Mouse (Mus musculus): ENCODE results near the gene Mttp. TPM values are rescaled to one million over a fixed set of nuclear protein-coding genes. Genes with fewer than 3 reads are reported as not detected.

Mttp gene
- polyA plus RNA-seq, 1 experiment: 4.9 TPM

GRCm38 (mm10) chr3:138064732-138065645, 79.8 kb downstream of the Mttp start, which contains the start of gene 1110002E22Rik:
TSS of gene 1110002E22Rik (plus strand) at chr3:138065052.
- TF ChIP-seq CTCF (IDR thresholded peaks at IDR 0.05; ENCODE audit: borderline replicate concordance, extremely low read depth, insufficient read depth, insufficient read length) (no peak), POLR2A (IDR thresholded peaks at IDR 0.05; ENCODE audit: borderline replicate concordance, extremely low read depth, insufficient read depth, insufficient read length, poor library complexity, severe bottlenecking) (no peak)
- peak; percentile 56 for DNase-seq (ENCODE audit: low read depth)

DNA sequence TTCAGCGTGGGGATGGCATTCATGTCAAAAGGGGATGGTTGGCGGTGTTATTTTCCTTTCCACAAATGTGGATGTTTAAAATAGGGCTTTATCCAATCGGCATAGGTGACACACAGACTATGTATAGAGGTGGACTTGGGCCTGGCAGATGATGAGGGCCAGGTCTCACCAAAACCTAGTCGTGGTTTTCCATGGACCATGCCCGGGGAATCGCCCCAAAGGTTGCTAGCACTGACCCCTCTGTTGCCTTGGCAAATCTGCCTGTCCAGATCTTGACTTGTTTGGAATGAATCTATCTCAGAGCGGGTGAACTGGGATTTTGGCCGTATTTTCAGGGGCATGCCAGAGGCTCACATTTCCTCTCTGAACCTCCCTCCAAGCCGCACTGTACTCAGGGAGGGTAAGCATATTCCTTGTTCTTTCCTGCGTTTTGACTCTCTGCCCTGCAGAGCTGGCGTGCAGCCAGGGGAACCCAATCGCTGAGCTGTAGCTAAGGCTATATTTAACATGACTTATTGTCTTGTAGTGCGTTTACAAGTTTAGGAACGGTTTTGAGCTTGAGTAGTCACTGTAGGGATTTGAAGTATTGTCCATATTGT, 80.9 kb downstream of the Mttp start:
- peak; percentile 69 for DNase-seq (ENCODE audit: low read depth)
- TF ChIP-seq CTCF (IDR thresholded peaks at IDR 0.05; ENCODE audit: borderline replicate concordance, extremely low read depth, insufficient read depth, insufficient read length) (no peak), POLR2A (IDR thresholded peaks at IDR 0.05; ENCODE audit: borderline replicate concordance, extremely low read depth, insufficient read depth, insufficient read length, poor library complexity, severe bottlenecking) (no peak)

DNA sequence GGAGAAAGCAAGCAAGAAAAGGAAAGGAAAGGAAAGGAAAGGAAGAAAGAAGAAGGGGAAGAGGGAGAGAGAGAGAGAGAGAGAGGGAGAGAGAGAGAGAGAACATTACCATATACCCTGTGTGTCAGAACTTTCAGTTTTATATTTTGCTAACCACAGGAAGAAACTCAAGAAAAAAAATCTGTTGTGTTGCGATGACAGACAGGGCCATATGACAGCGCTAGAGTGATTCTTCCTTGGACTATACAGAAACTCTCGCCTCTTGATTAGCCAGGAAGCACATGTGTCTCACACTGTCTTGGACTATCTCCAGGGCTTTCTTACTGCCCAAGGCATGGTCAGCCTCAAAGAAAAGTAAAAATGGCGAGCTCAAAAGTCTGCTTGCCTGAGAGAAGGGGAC, 82.1 kb downstream of the Mttp start:
- TF ChIP-seq POLR2A (IDR thresholded peaks at IDR 0.05; ENCODE audit: borderline replicate concordance, extremely low read depth, insufficient read depth, insufficient read length, poor library complexity, severe bottlenecking) (no peak), CTCF (IDR thresholded peaks at IDR 0.05; ENCODE audit: borderline replicate concordance, extremely low read depth, insufficient read depth, insufficient read length) (no peak)
- no peak for DNase-seq (ENCODE audit: low read depth)

DNA sequence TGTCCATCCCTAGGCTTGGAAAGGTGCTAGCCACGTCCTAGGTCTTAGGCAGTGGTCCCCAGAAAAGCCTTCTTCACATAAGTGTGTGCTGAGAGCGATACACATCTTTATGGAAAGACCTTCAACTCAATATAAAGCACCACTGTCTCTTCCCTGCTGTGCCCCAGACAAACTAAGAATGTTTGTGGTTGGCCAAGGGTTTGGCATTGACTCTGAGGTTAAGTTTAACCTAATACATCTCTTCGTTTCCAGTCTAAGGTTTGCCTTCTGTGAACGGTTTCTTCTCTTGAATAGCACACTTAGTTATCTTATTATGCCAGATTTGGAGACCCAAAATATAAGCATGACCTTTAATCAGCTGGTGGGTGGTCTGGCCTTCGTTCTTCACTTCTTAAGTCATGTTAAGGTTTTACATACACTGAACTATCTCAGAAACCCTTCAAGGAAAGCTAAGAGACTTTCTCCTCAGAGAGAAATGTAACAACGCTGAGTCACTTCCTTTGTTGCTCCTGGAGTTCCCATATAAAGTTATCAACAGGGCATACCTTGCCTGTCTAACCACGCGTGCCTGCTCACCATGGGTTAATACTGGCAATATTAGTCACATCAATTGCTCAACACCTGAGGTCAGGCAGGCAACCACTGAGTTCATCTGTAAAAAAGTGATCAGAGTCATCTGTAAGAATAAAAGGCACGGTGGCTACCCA, 83.4 kb downstream of the Mttp start:
- TF ChIP-seq CTCF (IDR thresholded peaks at IDR 0.05; ENCODE audit: borderline replicate concordance, extremely low read depth, insufficient read depth, insufficient read length): no peak
- DNase-seq (ENCODE audit: low read depth): no peak

DNA sequence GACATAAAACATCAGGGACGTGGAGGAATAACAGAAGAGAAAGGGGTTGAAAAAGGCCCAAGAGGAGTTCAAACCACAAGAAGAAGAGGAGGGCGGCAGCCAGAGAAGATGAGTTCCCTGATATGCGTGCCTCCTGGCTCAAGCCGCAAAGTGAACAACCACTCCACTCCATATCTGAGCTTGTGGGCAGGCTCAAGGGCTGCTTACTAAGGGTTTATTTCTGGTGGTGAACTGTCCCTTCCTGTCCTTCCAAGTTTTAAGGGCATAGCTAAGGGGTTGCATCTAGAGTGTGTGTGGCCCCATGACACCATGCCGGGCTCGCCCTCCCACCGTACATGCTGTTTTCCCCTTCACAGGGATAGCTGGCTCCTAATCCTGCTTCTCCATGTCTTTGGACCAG, 84.3 kb downstream of the Mttp start:
- DNase-seq (ENCODE audit: low read depth): no peak

DNA sequence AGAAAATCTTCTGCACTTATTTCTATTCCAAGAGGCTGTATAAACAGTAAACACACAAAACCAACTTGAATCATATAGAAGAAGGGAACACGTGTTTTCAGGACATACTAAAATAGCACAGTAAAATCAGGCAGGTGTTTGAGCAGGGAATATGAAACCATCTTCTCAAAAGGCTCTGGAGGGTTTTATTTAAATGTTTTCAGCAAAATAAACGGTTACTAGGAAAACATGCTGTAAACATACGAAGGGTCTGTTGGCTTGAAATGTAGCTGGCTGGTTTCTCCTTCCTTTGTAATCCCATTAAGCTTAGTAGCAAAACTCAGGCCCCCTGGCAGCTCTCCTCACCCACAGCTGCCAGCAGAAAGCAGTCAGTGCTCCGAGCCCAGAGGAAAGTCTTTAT, 86.5 kb downstream of the Mttp start:
- DNase-seq (ENCODE audit: low read depth): no peak
- no peak for TF ChIP-seq POLR2A (IDR thresholded peaks at IDR 0.05; ENCODE audit: borderline replicate concordance, extremely low read depth, insufficient read depth, insufficient read length, poor library complexity, severe bottlenecking)
- no peak for TF ChIP-seq CTCF (IDR thresholded peaks at IDR 0.05; ENCODE audit: borderline replicate concordance, extremely low read depth, insufficient read depth, insufficient read length)

More for the DNA sequence above, 84.3 kb downstream of the Mttp start:
- TF ChIP-seq CTCF (IDR thresholded peaks at IDR 0.05; ENCODE audit: borderline replicate concordance, extremely low read depth, insufficient read depth, insufficient read length) (no peak), POLR2A (IDR thresholded peaks at IDR 0.05; ENCODE audit: borderline replicate concordance, extremely low read depth, insufficient read depth, insufficient read length, poor library complexity, severe bottlenecking) (no peak)

DNA sequence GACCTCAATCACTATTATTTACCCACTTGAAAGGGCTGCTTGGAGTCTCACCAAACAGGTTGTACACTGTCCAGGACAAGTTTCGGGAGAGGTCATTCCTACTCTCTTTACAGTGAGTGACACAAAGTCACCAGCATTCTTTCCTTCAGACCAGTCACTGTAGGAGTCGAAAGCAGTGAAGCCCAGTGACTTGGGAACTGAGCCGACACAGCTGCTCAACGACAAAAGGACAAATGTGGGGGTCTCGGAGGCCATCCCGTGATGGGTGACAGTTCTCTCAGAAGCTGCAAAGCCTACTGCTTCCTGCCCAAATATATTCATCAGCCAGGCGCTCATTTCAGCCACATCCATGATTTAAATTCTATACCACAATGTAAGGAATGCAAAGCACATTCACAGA, 87.8 kb downstream of the Mttp start:
- no peak for TF ChIP-seq CTCF (IDR thresholded peaks at IDR 0.05; ENCODE audit: borderline replicate concordance, extremely low read depth, insufficient read depth, insufficient read length)
- no peak for TF ChIP-seq POLR2A (IDR thresholded peaks at IDR 0.05; ENCODE audit: borderline replicate concordance, extremely low read depth, insufficient read depth, insufficient read length, poor library complexity, severe bottlenecking)
- no peak for DNase-seq (ENCODE audit: low read depth)

GRCm38 (mm10) chr3:138053969-138054368, 90.8 kb downstream of the Mttp start:
- no peak for TF ChIP-seq CTCF (IDR thresholded peaks at IDR 0.05; ENCODE audit: borderline replicate concordance, extremely low read depth, insufficient read depth, insufficient read length)
- TF ChIP-seq POLR2A (IDR thresholded peaks at IDR 0.05; ENCODE audit: borderline replicate concordance, extremely low read depth, insufficient read depth, insufficient read length, poor library complexity, severe bottlenecking): no peak
- DNase-seq (ENCODE audit: low read depth): no peak

DNA sequence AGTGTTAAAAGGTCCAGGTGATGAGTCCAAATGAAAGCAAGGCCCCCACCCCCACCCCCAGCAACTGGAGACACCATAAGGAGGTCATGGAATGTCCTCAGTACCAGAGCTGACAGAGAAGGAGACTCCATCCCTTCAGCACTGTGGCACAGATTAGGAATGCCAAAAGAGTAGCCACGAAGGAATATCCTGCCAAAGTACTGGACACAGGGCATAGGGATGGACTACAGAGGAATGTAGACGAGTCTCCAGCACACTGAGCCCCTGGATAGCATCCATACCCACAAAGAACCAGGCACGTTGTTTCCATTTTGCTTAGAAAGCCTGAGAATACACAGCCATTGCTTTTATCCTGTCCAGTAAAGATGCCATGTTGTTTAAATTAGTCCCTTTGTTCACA, 93.3 kb downstream of the Mttp start:
- TF ChIP-seq CTCF (IDR thresholded peaks at IDR 0.05; ENCODE audit: borderline replicate concordance, extremely low read depth, insufficient read depth, insufficient read length) (no peak), POLR2A (IDR thresholded peaks at IDR 0.05; ENCODE audit: borderline replicate concordance, extremely low read depth, insufficient read depth, insufficient read length, poor library complexity, severe bottlenecking) (no peak)
- DNase-seq (ENCODE audit: low read depth): no peak

DNA sequence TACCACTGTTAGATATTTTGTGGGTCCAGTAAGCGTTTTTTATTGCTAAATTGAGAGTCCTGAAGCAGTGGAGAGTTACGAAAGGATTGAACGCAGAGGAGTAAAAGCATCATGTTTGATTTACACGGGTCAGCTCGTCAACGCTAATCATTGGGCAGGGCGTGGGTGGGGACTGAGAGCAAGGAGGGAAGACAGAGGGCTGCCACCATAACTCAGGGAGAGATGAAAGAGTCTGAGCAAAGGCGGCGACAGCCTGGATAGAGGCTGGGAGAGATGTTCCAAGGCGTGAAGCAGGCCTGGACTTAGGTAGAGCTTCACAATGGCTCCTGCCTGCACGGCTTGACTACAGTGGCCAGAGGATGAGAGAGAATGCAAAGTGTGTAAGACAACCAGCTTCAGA, 94.0 kb downstream of the Mttp start:
- TF ChIP-seq CTCF (IDR thresholded peaks at IDR 0.05; ENCODE audit: borderline replicate concordance, extremely low read depth, insufficient read depth, insufficient read length): no peak
- no peak for TF ChIP-seq POLR2A (IDR thresholded peaks at IDR 0.05; ENCODE audit: borderline replicate concordance, extremely low read depth, insufficient read depth, insufficient read length, poor library complexity, severe bottlenecking)
- no peak for DNase-seq (ENCODE audit: low read depth)

DNA sequence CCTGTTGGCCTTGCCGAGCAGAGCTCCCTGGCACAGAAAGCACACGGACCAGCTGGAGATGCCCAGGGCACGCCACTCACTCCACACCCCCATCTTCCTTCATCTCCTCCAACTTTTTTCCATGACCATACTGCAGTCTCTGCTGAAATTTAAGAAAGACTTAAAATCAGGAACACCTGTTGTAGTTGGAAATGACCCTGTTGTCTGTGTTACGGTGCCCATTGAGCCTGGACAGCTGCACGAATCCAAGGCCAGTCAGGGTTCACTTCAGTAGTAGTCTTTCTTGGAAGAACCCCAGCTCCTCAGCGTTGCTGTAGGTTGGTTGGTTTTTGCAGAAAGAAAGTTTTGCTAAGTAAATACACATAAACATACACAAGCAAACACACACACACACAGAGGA, 95.2 kb downstream of the Mttp start:
- DNase-seq (ENCODE audit: low read depth): no peak
- TF ChIP-seq CTCF (IDR thresholded peaks at IDR 0.05; ENCODE audit: borderline replicate concordance, extremely low read depth, insufficient read depth, insufficient read length) (no peak), POLR2A (IDR thresholded peaks at IDR 0.05; ENCODE audit: borderline replicate concordance, extremely low read depth, insufficient read depth, insufficient read length, poor library complexity, severe bottlenecking) (no peak)
